Mouse (Mus musculus): ENCODE results near the gene Gm28308.

GRCm38 (mm10) chr6:52220865-52221310 lies 7.7 kb upstream of the Gm28308 start:
- TF ChIP-seq E2F4 (IDR thresholded peaks at IDR 0.05; ENCODE audit: insufficient replicate concordance, low read depth, low read length) (no peak), PAX5 (IDR thresholded peaks at IDR 0.05; ENCODE audit: low read length) (no peak), CTCF (conservative IDR thresholded peaks at IDR 0.05 in 1 of 2, IDR thresholded peaks at IDR 0.05 in 1 of 2; ENCODE audit: low read depth in 2 of 2, low read length in 2 of 2) (no peak), MAZ (IDR thresholded peaks at IDR 0.05; ENCODE audit: low read depth, low read length) (no peak), POLR2A (IDR thresholded peaks at IDR 0.05; ENCODE audit: low read depth, low read length) (no peak), ZC3H11A (IDR thresholded peaks at IDR 0.05; ENCODE audit: low read depth, low read length) (no peak), USF2 (conservative IDR thresholded peaks at IDR 0.05; ENCODE audit: low read depth, low read length) (no peak), USF1 (IDR thresholded peaks at IDR 0.05; ENCODE audit: low read depth, low read length) (no peak)
